Mouse (Mus musculus) gonadal fat pad, adult 2 months (tissue): ENCODE results near the gene Ablim1. TPM values are rescaled to one million over a fixed set of nuclear protein-coding genes. Genes with fewer than 3 reads are reported as not detected.

Source experiments
- DNase-seq: peaks from one replicate; pipeline ENCODE4 v3.0.0-alpha.2; 2012; ENCODE audit warnings: low read depth
- polyA plus RNA-seq: library from polyadenylated mRNA; depleted of rRNA; stranded (reverse); fragments of >200 nt; gene quantifications from 2 replicates; pipeline ENCODE4 v1.2.3, GENCODE M21; 2012

Gene Ablim1
- polyA plus RNA-seq, 1 experiment = 57.5 TPM

- no peak for DNase-seq
Observed at GRCm38 (mm10) chr19:57072756-57073155, 242.0 kb downstream of the Ablim1 start.

- DNase-seq = no peak
Observed at GRCm38 (mm10) chr19:57067108-57067613, 247.6 kb downstream of the Ablim1 start.

- no peak for DNase-seq
Observed at GRCm38 (mm10) chr19:57066313-57066712, 248.4 kb downstream of the Ablim1 start.

GRCm38 (mm10) chr19:57062746-57063145, 252.0 kb downstream of the Ablim1 start:
- DNase-seq = no peak

GRCm38 (mm10) chr19:57059018-57059580, 255.6 kb downstream of the Ablim1 start:
- no peak for DNase-seq

DNA sequence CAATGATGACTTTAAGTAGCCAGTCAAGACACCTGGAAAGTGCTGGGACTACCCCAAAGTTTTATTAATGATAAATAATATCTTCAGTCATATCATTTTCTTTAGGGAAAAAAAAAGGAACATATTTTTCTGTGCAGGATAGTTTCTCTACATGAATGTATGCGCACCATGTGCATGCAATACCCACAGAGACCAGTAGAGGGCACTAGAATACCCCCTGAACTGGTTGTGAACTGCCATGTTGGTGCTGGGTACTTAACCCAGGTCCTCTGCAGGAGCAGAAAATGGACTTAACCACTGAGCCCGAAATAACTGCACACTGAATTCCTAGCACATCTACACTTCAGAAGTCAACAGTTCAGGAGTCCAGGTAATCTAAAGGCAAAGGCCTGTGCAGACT, 257.2 kb downstream of the Ablim1 start:
- no peak for DNase-seq

DNA sequence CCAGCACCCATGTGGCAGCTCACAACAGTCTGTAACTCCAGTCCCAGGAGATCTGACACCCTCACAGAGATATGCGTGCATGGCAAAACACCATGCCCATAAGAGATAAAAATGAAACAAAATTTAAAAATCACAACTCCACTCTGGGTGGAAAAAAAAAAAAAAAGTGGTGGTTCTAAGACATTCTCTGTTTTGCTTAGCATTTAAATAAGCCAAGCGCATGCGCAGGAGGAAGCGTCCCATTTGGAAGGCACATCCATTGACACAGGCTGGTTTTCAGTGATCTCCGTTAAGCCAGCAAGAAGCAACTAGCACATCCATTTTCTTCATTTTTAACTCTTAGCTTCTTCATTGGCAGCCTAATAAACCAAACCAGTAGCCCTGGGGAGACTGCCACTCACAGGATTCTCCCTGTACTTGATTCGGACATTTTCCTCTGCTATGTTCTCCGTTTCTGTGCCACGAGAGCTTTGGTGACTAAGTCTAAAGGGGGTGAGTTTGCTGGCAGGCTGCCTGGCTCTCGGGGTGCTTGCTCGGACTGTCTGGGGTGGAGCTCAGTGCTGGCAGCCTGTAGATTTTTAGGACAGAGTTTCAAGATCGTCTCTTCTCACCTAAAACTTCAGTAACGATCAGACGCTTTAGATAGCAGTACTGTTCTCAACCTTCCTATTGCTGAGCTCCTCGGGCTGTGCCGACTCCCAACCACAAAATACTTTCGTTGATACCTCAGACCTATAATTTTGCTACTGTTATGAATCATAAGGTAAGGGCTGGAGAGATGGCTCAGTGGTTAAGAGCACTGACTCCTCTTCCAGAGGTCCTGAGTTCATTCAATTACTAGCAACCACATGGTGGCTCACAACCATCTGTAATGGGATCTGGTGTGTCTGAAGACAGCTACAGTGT, 259.3 kb downstream of the Ablim1 start:
- no peak for DNase-seq

- DNase-seq = no peak
Observed at GRCm38 (mm10) chr19:57052959-57053358, 261.8 kb downstream of the Ablim1 start.

GRCm38 (mm10) chr19:57052016-57052415, 262.7 kb downstream of the Ablim1 start:
- no peak for DNase-seq

DNA sequence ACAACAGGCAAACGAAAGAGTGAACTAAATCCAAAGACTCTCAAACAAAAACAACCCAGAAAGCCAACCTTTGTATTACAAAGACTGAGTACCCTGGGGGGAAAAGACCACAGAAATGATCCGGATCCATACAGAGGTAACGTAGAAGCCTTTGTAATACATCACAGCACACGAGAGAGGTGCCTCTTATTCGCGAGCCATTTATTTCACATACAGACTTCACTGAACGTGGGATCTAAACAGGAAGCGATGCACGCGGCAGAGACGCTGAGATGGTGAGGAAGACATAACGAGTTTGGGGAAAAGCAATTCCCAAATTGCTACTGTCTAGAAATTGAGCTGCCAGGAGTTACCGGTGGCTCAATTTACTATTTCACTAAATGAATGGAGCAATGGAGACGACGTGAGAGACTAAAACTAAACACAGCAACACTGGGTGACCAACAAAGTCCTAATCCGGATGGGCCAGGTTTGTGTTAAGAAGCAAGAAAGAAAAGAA, 265.1 kb downstream of the Ablim1 start:
- DNase-seq = no peak

DNA sequence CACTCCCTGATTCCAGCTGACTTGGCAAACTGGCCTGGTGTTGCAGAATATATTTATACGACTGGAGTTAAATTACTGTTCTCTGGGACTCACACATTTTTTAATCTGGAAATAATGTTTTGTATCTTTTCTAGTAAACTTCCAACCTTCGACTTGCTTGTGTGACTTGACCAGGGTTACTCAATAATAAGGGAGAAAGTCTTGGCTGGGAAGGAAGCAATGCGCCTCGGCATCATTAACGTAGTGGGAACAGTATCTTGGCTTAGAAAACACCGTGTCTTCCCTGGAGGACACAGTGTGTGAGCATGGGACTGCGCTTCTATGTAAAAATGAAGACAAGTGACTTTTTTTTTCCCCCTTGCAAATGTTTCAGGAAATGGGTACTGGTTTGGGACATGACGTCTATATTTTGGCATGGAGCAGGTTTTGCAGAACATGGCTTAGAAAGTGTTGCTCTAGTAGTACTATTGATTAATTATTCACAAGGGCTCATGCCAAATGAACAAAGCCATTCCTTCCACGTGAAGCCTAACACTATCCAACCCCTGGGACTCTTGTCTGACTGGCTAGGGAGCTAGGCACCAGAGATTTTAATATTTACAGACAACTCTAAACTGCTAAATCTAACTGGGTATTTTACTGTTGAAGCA, 266.9 kb downstream of the Ablim1 start:
- DNase-seq = peak; percentile 16

DNA sequence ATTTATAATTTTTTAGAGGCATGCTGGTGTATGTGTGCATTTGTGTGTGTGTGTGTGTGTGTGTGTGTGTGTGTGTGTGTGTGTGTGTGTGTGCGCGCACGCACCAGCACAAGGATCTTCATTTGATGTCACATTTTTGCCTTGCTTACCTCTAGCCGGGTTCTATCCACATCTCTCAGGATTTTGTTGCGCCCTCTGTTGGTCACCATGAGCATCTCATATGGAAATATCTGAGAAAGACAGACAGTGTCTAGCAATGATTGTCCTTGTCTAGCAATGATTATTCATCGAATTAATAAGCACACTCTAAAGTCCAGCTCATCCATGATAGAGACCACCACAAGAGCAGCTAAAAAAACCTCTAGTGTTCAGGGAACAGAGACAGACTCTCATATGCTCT, 275.5 kb downstream of the Ablim1 start:
- DNase-seq = no peak

DNA sequence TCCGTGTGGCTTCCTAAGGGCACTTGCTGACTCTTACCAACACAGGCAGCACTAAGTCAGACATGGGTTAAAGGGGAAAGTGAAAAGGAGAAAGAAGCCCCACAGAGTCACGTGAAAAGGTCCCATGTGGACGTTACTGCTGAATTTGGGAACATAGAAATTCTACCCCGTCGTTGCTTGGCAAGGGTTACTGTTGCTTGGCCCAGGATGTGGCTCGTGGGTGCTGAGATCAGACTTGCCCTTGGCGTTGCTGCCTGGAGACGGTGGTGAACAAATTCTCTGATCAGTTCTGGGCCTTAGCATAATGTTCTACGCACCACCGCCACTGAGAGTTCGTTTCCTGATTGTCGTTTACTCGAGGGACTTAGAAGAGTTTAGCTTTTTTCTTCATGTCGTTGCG, 277.9 kb downstream of the Ablim1 start:
- DNase-seq = no peak

DNA sequence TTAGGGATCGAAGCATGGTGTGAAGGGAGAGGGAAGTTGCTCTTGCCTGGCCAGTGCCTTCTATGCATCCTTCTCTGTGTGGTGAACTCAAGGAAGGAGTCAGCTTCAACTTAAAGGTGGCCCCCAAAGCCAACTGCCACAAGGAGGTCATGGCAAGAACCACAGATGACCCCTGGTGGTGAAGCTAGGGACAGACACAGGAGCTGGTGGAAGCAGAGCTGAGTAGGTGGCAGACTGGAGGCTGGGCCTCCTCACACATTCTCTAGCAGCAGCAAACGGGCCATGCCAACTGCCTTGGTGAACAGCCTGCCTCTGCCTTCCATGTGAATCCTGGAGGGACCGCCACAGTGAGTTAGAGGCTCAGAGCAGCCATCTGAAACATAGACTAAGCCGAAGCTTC, 283.1 kb downstream of the Ablim1 start:
- DNase-seq = no peak

DNA sequence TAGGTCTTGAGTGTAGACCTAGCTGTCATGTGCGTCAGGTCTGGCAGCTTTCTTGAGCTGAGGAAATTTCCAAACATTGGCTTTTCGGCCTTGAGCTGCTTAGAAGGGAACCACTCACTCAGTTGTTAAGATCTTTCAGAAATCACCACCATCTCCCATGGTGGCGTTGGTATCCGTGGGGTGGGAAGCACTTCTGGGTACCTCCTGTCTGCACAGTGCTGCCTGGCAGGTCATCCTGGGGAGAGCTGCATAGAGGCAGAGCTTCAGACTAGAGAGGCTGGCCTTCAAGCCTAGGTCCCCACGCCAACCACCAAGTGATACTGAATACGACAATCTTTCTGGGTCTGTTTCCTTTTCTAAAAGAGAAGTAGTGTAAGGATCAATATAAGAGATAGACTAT, 285.3 kb downstream of the Ablim1 start:
- DNase-seq = no peak

DNA sequence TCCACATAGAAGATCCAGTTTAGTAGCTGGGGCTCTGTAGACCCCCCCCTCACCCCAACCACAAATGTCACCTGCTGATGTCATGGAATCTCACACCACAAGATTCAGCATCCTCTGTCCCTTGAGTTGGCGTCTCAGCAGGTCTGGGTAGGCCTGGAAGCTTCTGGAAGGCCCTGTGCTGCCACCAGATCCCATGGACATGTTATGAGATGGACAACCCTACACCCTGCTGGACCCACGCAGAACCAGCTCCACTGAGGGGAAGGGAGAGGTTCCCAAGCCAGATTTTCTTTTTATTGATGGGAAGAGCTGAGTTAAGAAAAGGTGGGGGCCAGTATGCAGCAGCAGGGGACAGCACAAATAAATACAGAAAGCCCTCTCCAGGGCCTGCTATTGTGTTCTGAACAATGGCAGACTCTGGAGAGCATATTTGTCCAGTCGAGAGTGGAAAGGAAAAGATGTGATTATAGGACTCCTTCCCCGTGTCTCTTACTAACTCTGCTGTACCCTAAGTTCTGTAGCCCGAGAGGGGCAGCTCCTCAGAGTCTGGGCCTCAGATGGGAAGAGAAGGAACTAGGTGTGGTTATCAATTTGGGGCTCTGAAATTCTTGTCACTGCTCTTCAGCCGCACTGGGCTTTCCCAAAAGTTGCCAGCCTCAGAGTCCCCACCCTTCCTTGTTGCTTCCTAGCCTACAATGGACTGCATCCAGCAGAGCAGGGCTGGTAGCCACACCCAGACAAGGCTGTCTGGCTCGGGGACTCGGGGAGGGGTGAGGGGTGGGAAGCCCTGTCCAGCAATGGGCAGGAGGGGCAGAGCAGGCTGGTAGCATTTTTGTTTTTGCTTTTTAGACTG, 286.2 kb downstream of the Ablim1 start:
- no peak for DNase-seq

GRCm38 (mm10) chr19:57026501-57026900, 288.2 kb downstream of the Ablim1 start:
- no peak for DNase-seq

DNA sequence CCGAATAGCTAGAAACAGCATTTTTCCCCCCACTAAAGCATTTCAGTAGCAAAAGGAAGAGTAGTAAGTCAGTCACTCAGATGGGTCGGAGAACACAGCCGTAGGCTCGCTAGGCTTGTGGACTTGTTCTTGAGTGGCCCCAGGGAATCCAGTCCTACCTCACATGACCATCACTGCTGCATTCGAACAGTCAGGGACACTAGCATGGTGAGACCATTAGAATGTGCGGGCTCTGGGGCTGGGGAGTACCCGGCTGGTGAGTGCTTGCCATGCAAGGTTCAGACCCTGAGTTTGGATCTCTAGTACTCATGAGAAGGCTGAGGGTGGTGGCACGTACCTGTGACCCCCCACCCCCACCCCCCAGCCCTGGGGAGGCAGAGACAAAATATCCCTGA, 296.9 kb downstream of the Ablim1 start:
- DNase-seq = no peak

GRCm38 (mm10) chr19:57016995-57017784, 297.5 kb downstream of the Ablim1 start:
- DNase-seq = no peak

GRCm38 (mm10) chr19:57014808-57015207, 299.9 kb downstream of the Ablim1 start:
- no peak for DNase-seq

- no peak for DNase-seq
Observed at GRCm38 (mm10) chr19:57013271-57013677, 301.4 kb downstream of the Ablim1 start.
